Mouse (Mus musculus) left cerebral cortex, postnatal 4 days (tissue): ENCODE results near the gene Ephx3. TPM values are rescaled to one million over a fixed set of nuclear protein-coding genes. Genes with fewer than 3 reads are reported as not detected.

Experiments
- total RNA-seq, 2 experiments: library from RNA; stranded (reverse); gene quantifications; 2 replicates each; pipeline ENCODE4 v1.2.3; 2021

Gene Ephx3
- total RNA-seq, 2 experiments from 2014 or later = 0.24 TPM; not detected in 1

Other genes starting within 250 kb of the Ephx3 start
- gene Rrp1b, start 153.4 kb downstream of the Ephx3 start, total RNA-seq = 10 to 100 TPM; 33.1 to 39.1 TPM
- 1 to 10 TPM; 1.4 to 1.6 TPM for gene Hsf2bp, start 153.2 kb downstream of the Ephx3 start, total RNA-seq
- gene Notch3, start 22.7 kb downstream of the Ephx3 start, total RNA-seq = 10 to 100 TPM; 21.8 to 21.9 TPM
- gene Brd4, start 95.2 kb upstream of the Ephx3 start, total RNA-seq = 100 to 1,000 TPM; 132 to 137 TPM
- 100 to 1,000 TPM; 111 to 123 TPM for gene Akap8, start 131.7 kb upstream of the Ephx3 start, total RNA-seq
- 100 to 1,000 TPM in 1 of 2 experiments, 10 to 100 TPM in 1; 98.5 to 109 TPM for gene Akap8l, start 161.1 kb upstream of the Ephx3 start, total RNA-seq
- gene Wiz, start 199.9 kb upstream of the Ephx3 start, total RNA-seq = 100 to 1,000 TPM; 114 to 122 TPM
- 1 to 10 TPM; 1.5 to 1.9 TPM for gene Rasal3, start 214.0 kb upstream of the Ephx3 start, total RNA-seq
- not detected for gene Pglyrp2, start 234.6 kb upstream of the Ephx3 start, total RNA-seq